Mouse (Mus musculus): Measurements from ENCODE around the gene Zbtb20. TPM values are rescaled to one million over a fixed set of nuclear protein-coding genes. Genes with fewer than 3 reads are reported as not detected.

Gene Zbtb20
- total and polyA plus RNA-seq, 2 experiments from 2014 or later: 25.2 to 38.0 TPM

GRCm38 (mm10) chr16:43520274-43520673, 644.6 kb downstream of the Zbtb20 start:
- ATAC-seq (ENCODE audit: low FRiP score) (no peak), DNase-seq (ENCODE audit: low spot score) (no peak)
- no peaks in the 10 kb centered on the region for H3K36me3 ChIP-seq (ENCODE audit: insufficient read depth, low read length)
- no peak overlapping the region for H3K4me3 ChIP-seq (ENCODE audit: low read depth, low read length)
- H3K9ac ChIP-seq (replicated peaks; ENCODE audit: low read length, poor library complexity, severe bottlenecking): no peak overlapping the region
- TF ChIP-seq CTCF (IDR thresholded peaks at IDR 0.05): no peak
- 81% methylated on average over 2 of the region's 2 CpGs for WGBS
- H3K9me3 ChIP-seq (ENCODE audit: low read length): no peaks in the 10 kb centered on the region
- H3K27ac ChIP-seq (ENCODE audit: low read depth, low read length): no peak overlapping the region
- no peak overlapping the region for H3K4me2 ChIP-seq (ENCODE audit: low read depth, low read length, poor library complexity, severe bottlenecking)
- no peaks in the 10 kb centered on the region for H3K4me1 ChIP-seq (ENCODE audit: insufficient read depth, low read length)
- H3K27me3 ChIP-seq (ENCODE audit: insufficient read depth, low read length): no peaks in the 10 kb centered on the region

- no peak for TF ChIP-seq CTCF (IDR thresholded peaks at IDR 0.05)
- H3K9me3 ChIP-seq (ENCODE audit: low read length): no peaks in the 10 kb centered on the region
- H3K27ac ChIP-seq (ENCODE audit: low read depth, low read length): no peak overlapping the region
- no peaks in the 10 kb centered on the region for H3K4me1 ChIP-seq (ENCODE audit: insufficient read depth, low read length)
- H3K4me3 ChIP-seq (ENCODE audit: low read depth, low read length): no peak overlapping the region
- no peak overlapping the region for H3K4me2 ChIP-seq (ENCODE audit: low read depth, low read length, poor library complexity, severe bottlenecking)
- no peak overlapping the region for H3K9ac ChIP-seq (replicated peaks; ENCODE audit: low read length, poor library complexity, severe bottlenecking)
- DNase-seq (ENCODE audit: low spot score) (no peak), ATAC-seq (ENCODE audit: low FRiP score) (no peak)
- whole genome bisulfite sequencing: 69% methylated on average over 4 of the region's 4 CpGs
- no peaks in the 10 kb centered on the region for H3K27me3 ChIP-seq (ENCODE audit: insufficient read depth, low read length)
- no peaks in the 10 kb centered on the region for H3K36me3 ChIP-seq (ENCODE audit: insufficient read depth, low read length)
Measured at GRCm38 (mm10) chr16:43522482-43522881, 646.8 kb downstream of the Zbtb20 start.

- ATAC-seq (ENCODE audit: low FRiP score) (no peak), DNase-seq (ENCODE audit: low spot score) (no peak)
- H3K9ac ChIP-seq (replicated peaks; ENCODE audit: low read length, poor library complexity, severe bottlenecking): no peak overlapping the region
- 79% methylated on average over 9 of the region's 9 CpGs for WGBS
- no peaks in the 10 kb centered on the region for H3K36me3 ChIP-seq (ENCODE audit: insufficient read depth, low read length)
- no peaks in the 10 kb centered on the region for H3K9me3 ChIP-seq (ENCODE audit: low read length)
- H3K4me1 ChIP-seq (ENCODE audit: insufficient read depth, low read length): no peaks in the 10 kb centered on the region
- H3K4me2 ChIP-seq (ENCODE audit: low read depth, low read length, poor library complexity, severe bottlenecking): no peak overlapping the region
- no peaks in the 10 kb centered on the region for H3K27me3 ChIP-seq (ENCODE audit: insufficient read depth, low read length)
- H3K27ac ChIP-seq (ENCODE audit: low read depth, low read length): no peak overlapping the region
- no peak for TF ChIP-seq CTCF (IDR thresholded peaks at IDR 0.05)
- H3K4me3 ChIP-seq (ENCODE audit: low read depth, low read length): no peak overlapping the region
Measured at GRCm38 (mm10) chr16:43524179-43524578, 648.5 kb downstream of the Zbtb20 start.

- no peak overlapping the region for H3K9ac ChIP-seq (replicated peaks; ENCODE audit: low read length, poor library complexity, severe bottlenecking)
- WGBS: 95% methylated on average over 6 of the region's 6 CpGs
- DNase-seq (ENCODE audit: low spot score) (no peak), ATAC-seq (ENCODE audit: low FRiP score) (no peak)
- H3K9me3 ChIP-seq (ENCODE audit: low read length): no peaks in the 10 kb centered on the region
- TF ChIP-seq CTCF (IDR thresholded peaks at IDR 0.05): no peak
- no peaks in the 10 kb centered on the region for H3K27me3 ChIP-seq (ENCODE audit: insufficient read depth, low read length)
- H3K4me1 ChIP-seq (ENCODE audit: insufficient read depth, low read length): no peaks in the 10 kb centered on the region
- no peak overlapping the region for H3K4me2 ChIP-seq (ENCODE audit: low read depth, low read length, poor library complexity, severe bottlenecking)
- H3K36me3 ChIP-seq (ENCODE audit: insufficient read depth, low read length): no peaks in the 10 kb centered on the region
- H3K27ac ChIP-seq (ENCODE audit: low read depth, low read length): no peak overlapping the region
- H3K4me3 ChIP-seq (ENCODE audit: low read depth, low read length): no peak overlapping the region
Measured at GRCm38 (mm10) chr16:43525624-43526023, 649.9 kb downstream of the Zbtb20 start.

GRCm38 (mm10) chr16:43528300-43528699, 652.6 kb downstream of the Zbtb20 start:
- Histone ChIP-seq H3K9me3 (ENCODE audit: low read length) (no peaks in the 10 kb centered on the region), H3K9ac (replicated peaks; ENCODE audit: low read length, poor library complexity, severe bottlenecking) (no peak overlapping the region), H3K27ac (ENCODE audit: low read depth, low read length) (no peak overlapping the region), H3K4me2 (ENCODE audit: low read depth, low read length, poor library complexity, severe bottlenecking) (no peak overlapping the region), H3K36me3 (ENCODE audit: insufficient read depth, low read length) (no peaks in the 10 kb centered on the region), H3K4me1 (ENCODE audit: insufficient read depth, low read length) (no peaks in the 10 kb centered on the region), H3K4me3 (ENCODE audit: low read depth, low read length) (no peak overlapping the region), H3K27me3 (ENCODE audit: insufficient read depth, low read length) (no peaks in the 10 kb centered on the region)
- TF ChIP-seq CTCF (IDR thresholded peaks at IDR 0.05): no peak
- DNase-seq (ENCODE audit: low spot score) (no peak), ATAC-seq (ENCODE audit: low FRiP score) (no peak)
- WGBS: 66% methylated on average over 1 of the region's 1 CpGs

GRCm38 (mm10) chr16:43531328-43531727, 655.6 kb downstream of the Zbtb20 start:
- H3K4me2 ChIP-seq (ENCODE audit: low read depth, low read length, poor library complexity, severe bottlenecking): no peak overlapping the region
- H3K27me3 ChIP-seq (ENCODE audit: insufficient read depth, low read length): no peaks in the 10 kb centered on the region
- no peak overlapping the region for H3K4me3 ChIP-seq (ENCODE audit: low read depth, low read length)
- DNase-seq (ENCODE audit: low spot score): no peak
- no peak overlapping the region for H3K9ac ChIP-seq (replicated peaks; ENCODE audit: low read length, poor library complexity, severe bottlenecking)
- TF ChIP-seq CTCF (IDR thresholded peaks at IDR 0.05): no peak
- ATAC-seq (ENCODE audit: low FRiP score): no peak
- WGBS: 87% methylated on average over 6 of the region's 6 CpGs
- H3K27ac ChIP-seq (ENCODE audit: low read depth, low read length): no peak overlapping the region
- H3K4me1 ChIP-seq (ENCODE audit: insufficient read depth, low read length): no peaks in the 10 kb centered on the region
- no peaks in the 10 kb centered on the region for H3K9me3 ChIP-seq (ENCODE audit: low read length)
- H3K36me3 ChIP-seq (ENCODE audit: insufficient read depth, low read length): no peaks in the 10 kb centered on the region
